Mouse (Mus musculus) CH12.LX (cell line): ENCODE data around the gene Axdnd1. TPM values are rescaled to one million over a fixed set of nuclear protein-coding genes. Genes with fewer than 3 reads are reported as not detected.

ENCODE experiments used
- DNase-seq: peaks from one replicate; pipeline ENCODE4 v3.0.0-alpha.2; 2013; ENCODE audit errors: extremely low read depth
- H3K27ac ChIP-seq: 2 replicates; pipeline ENCODE4 v1.5.1; 2012; ENCODE audit warnings: low read depth, mild to moderate bottlenecking, control low read depth, moderate library complexity; ENCODE audit not compliant: insufficient read depth
- H3K27me3 ChIP-seq: replicated peaks from 2 replicates; pipeline ENCODE3; 2012; ENCODE audit warnings: inconsistent platforms
- H3K36me3 ChIP-seq, 2 experiments: replicated peaks in 1 of 2; 2 replicates each; pipeline versions ENCODE3 to v1.6.1; 2012; ENCODE audit warnings: inconsistent platforms in 1 of 2, low read length in 1 of 2, mild to moderate bottlenecking in 1 of 2, mixed read lengths in 1 of 2, moderate library complexity in 1 of 2; ENCODE audit not compliant: control insufficient read depth in 1 of 2, insufficient read depth in 1 of 2
- H3K4me1 ChIP-seq, 2 experiments: 2 replicates each; pipeline ENCODE4 v1.6.1; 2012; ENCODE audit warnings: inconsistent platforms in 1 of 2, moderate library complexity in 1 of 2; ENCODE audit not compliant: insufficient read depth in 2 of 2, control insufficient read depth in 1 of 2
- H3K4me2 ChIP-seq: 2 replicates; pipeline ENCODE4 v1.6.1; 2012; ENCODE audit warnings: low read depth, mild to moderate bottlenecking, control low read depth; ENCODE audit not compliant: poor library complexity, insufficient read depth, severe bottlenecking
- H3K4me3 ChIP-seq, 3 experiments: fragments of 150-350 bp in 1 of 3; sonication (generic) in 1 of 3; replicated peaks in 1 of 3; 2 replicates each; pipeline versions ENCODE3 to v1.5.1; 2011 to 2012; ENCODE audit warnings: low read depth in 2 of 3, low read length in 2 of 3, mild to moderate bottlenecking in 2 of 3, moderate library complexity in 2 of 3, control low read depth in 1 of 3, improper control_type of control experiment in 1 of 3, inconsistent platforms in 1 of 3, mixed read lengths in 1 of 3; ENCODE audit not compliant: poor library complexity in 1 of 3
- H3K79me2 ChIP-seq: replicated peaks from 2 replicates; pipeline ENCODE4 v1.6.1; 2012; ENCODE audit warnings: mild to moderate bottlenecking, moderate library complexity; ENCODE audit not compliant: control insufficient read depth, poor library complexity, insufficient read depth, severe bottlenecking; ENCODE audit errors: extremely low read depth
- H3K9ac ChIP-seq: 2 replicates; pipeline ENCODE4 v1.6.1; 2012; ENCODE audit warnings: low read depth, mild to moderate bottlenecking, control low read depth, moderate library complexity; ENCODE audit not compliant: insufficient read depth
- H3K9me3 ChIP-seq: replicated peaks from 2 replicates; pipeline ENCODE3; 2012; ENCODE audit warnings: low read length, inconsistent platforms, mixed read lengths
- CHD1 ChIP-seq: IDR thresholded peaks from 2 replicates; pipeline ENCODE4 v1.6.1; 2012; ENCODE audit warnings: low read depth, low read length, improper control_type of control experiment, inconsistent platforms
- CHD2 ChIP-seq: IDR thresholded peaks from 2 replicates; pipeline ENCODE4 v1.6.1; 2011; ENCODE audit warnings: low read length, improper control_type of control experiment
- E2F4 ChIP-seq: IDR thresholded peaks from 2 replicates; pipeline ENCODE4 v1.6.1; 2011; ENCODE audit warnings: low read depth, low read length, improper control_type of control experiment; ENCODE audit not compliant: insufficient replicate concordance
- ETS1 ChIP-seq: conservative IDR thresholded peaks from 2 replicates; pipeline ENCODE4 v1.6.1; 2012; ENCODE audit warnings: low read depth, mild to moderate bottlenecking, inconsistent platforms, low read length, improper control_type of control experiment, moderate library complexity
- GABPA ChIP-seq: IDR thresholded peaks from 2 replicates; pipeline ENCODE4 v1.6.1; 2012; ENCODE audit warnings: low read depth, low read length, improper control_type of control experiment, inconsistent platforms; ENCODE audit not compliant: insufficient replicate concordance
- HCFC1 ChIP-seq: IDR thresholded peaks from 2 replicates; pipeline ENCODE4 v1.6.1; 2012; ENCODE audit warnings: low read depth, mild to moderate bottlenecking, inconsistent platforms, low read length, improper control_type of control experiment
- KAT2A ChIP-seq: IDR thresholded peaks from 2 replicates; pipeline ENCODE4 v1.6.1; 2012; ENCODE audit warnings: low read length, improper control_type of control experiment, inconsistent platforms; ENCODE audit not compliant: insufficient replicate concordance
- MAX ChIP-seq: IDR thresholded peaks from 2 replicates; pipeline ENCODE4 v1.6.1; 2011; ENCODE audit warnings: low read length, improper control_type of control experiment
- MAZ ChIP-seq: IDR thresholded peaks from 2 replicates; pipeline ENCODE4 v1.6.1; 2012; ENCODE audit warnings: low read depth, mild to moderate bottlenecking, inconsistent platforms, low read length, improper control_type of control experiment, moderate library complexity
- MYC ChIP-seq: IDR thresholded peaks from 2 replicates; pipeline ENCODE4 v1.6.1; 2011; ENCODE audit warnings: low read depth, mild to moderate bottlenecking, improper control_type of control experiment, low read length
- NRF1 ChIP-seq: IDR thresholded peaks from 2 replicates; pipeline ENCODE4 v1.6.1; 2014; ENCODE audit warnings: low read depth, mild to moderate bottlenecking, inconsistent platforms, low read length, improper control_type of control experiment, moderate library complexity
- PAX5 ChIP-seq: IDR thresholded peaks from 2 replicates; pipeline ENCODE4 v1.6.1; 2012; ENCODE audit warnings: low read length, inconsistent platforms, mixed read lengths
- POLR2A ChIP-seq: IDR thresholded peaks from 2 replicates; pipeline ENCODE4 v1.6.1; 2011; ENCODE audit warnings: low read depth, mild to moderate bottlenecking, improper control_type of control experiment, low read length
- RAD21 ChIP-seq: IDR thresholded peaks from 2 replicates; pipeline ENCODE4 v1.6.1; 2011; ENCODE audit warnings: low read depth, mild to moderate bottlenecking, low read length, improper control_type of control experiment, moderate library complexity
- RCOR1 ChIP-seq: conservative IDR thresholded peaks from 2 replicates; pipeline ENCODE4 v1.6.1; 2012; ENCODE audit warnings: low read depth, mild to moderate bottlenecking, inconsistent platforms, low read length, improper control_type of control experiment
- SMC3 ChIP-seq: IDR thresholded peaks from 2 replicates; pipeline ENCODE4 v1.6.1; 2011; ENCODE audit warnings: low read depth, low read length, improper control_type of control experiment
- TBP ChIP-seq: conservative IDR thresholded peaks from 2 replicates; pipeline ENCODE4 v1.6.1; 2011; ENCODE audit warnings: low read depth, low read length, improper control_type of control experiment
- UBTF ChIP-seq: IDR thresholded peaks from 2 replicates; pipeline ENCODE4 v1.6.1; 2012; ENCODE audit warnings: low read depth, mild to moderate bottlenecking, inconsistent platforms, low read length, improper control_type of control experiment, moderate library complexity
- USF1 ChIP-seq: IDR thresholded peaks from 2 replicates; pipeline ENCODE4 v1.6.1; 2014; ENCODE audit warnings: low read depth, mild to moderate bottlenecking, inconsistent platforms, low read length, improper control_type of control experiment
- ZC3H11A ChIP-seq: IDR thresholded peaks from 2 replicates; pipeline ENCODE4 v1.6.1; 2012; ENCODE audit warnings: low read depth, mild to moderate bottlenecking, inconsistent platforms, low read length, improper control_type of control experiment
- ZMIZ1 ChIP-seq: IDR thresholded peaks from 2 replicates; pipeline ENCODE4 v1.6.1; 2012; ENCODE audit warnings: low read depth, mild to moderate bottlenecking, inconsistent platforms, low read length, improper control_type of control experiment
- ZNF384 ChIP-seq: IDR thresholded peaks from 2 replicates; pipeline ENCODE4 v1.6.1; 2012; ENCODE audit warnings: low read depth, low read length, improper control_type of control experiment, inconsistent platforms
- dilution Hi-C: fragments of 300-500 bp; cut with MboI; formaldehyde crosslinking; loops from 2 replicates; pipeline ENCODE4 v1.14.3; 2020; ENCODE audit warnings: low sequenced_read_pairs; ENCODE audit not compliant: extremely low pct_unique_long_range_greater_than_20kb, extremely low pct_ligation_motif_present
- in situ Hi-C: fragments of 300-500 bp; cut with MboI; formaldehyde crosslinking; loops from 3 replicates; pipeline ENCODE4 v1.14.3; 2019; ENCODE audit warnings: low sequenced_read_pairs, low pct_ligation_motif_present, low pct_unique_long_range_greater_than_20kb, mixed read lengths
- polyA plus RNA-seq: library from polyadenylated mRNA; unstranded; fragments of >175 nt; gene quantifications from 2 replicates; pipeline ENCODE4 v1.2.1, GENCODE M21; 2012; ENCODE audit warnings: low read depth; ENCODE audit not compliant: insufficient read length
- total RNA-seq, 2 experiments: library from RNA; depleted of rRNA; stranded (reverse); fragments of 300-350 nt in 1 of 2; fragments of >200 nt in 1 of 2; gene quantifications; 2 replicates each; pipeline ENCODE4 v1.2.3; 2012 to 2014

The Axdnd1 gene
- total and polyA plus RNA-seq, 3 experiments = not detected

- peaks cover 5% of the 10 kb centered on the region in 2 experiments for H3K4me1 ChIP-seq
- H3K4me3 ChIP-seq = no peak overlapping the region
- H3K36me3 ChIP-seq = no peaks in the 10 kb centered on the region
- dilution Hi-C loops (no loop called here), in situ Hi-C loops (loop anchor here (25.0 kb wide), 1 partner anchor 213 kb away; no protein-coding TSS in a partner anchor)
- TF ChIP-seq NRF1 = no peak
- no peak for TF ChIP-seq ETS1
- no peak for TF ChIP-seq USF1
- TF ChIP-seq MAX = no peak
- TF ChIP-seq ZNF384 = no peak
- TF ChIP-seq CHD2 = no peak
- no peak for TF ChIP-seq ZC3H11A
- no peak for TF ChIP-seq GABPA
- no peak for TF ChIP-seq CHD1
- no peak for TF ChIP-seq POLR2A
- no peak for TF ChIP-seq RCOR1
- no peak for TF ChIP-seq MAZ
- TF ChIP-seq SMC3 = no peak
- no peak for TF ChIP-seq KAT2A
- no peak for TF ChIP-seq E2F4
- no peaks in the 10 kb centered on the region for H3K9me3 ChIP-seq
- no peaks in the 10 kb centered on the region for H3K27me3 ChIP-seq
- H3K4me2 ChIP-seq = no peak overlapping the region
- no peak overlapping the region for H3K27ac ChIP-seq
- no peaks in the 10 kb centered on the region for H3K79me2 ChIP-seq
- no peak for DNase-seq
- H3K9ac ChIP-seq = no peak overlapping the region
Observed at GRCm38 (mm10) chr1:156424054-156424453, 3.1 kb upstream of the Axdnd1 start.

DNA sequence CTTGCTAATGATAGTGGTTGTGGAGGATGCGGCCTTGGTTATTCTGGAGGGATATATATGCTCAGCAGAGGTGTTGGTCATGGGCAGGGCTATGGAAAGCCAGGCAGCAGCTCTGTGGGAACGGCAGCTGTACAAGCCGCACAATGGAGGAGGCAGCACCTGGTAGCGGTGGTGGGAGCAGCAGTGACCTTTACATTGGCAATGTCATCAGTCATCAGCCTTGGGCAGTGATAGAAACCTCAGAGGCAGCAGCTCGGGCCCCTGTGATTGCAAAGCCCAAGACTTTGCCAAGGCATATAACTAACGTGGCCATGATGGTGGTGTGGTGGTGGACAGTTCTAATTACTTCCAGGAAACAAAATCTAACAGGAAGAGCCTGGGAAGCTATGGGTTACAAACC is 2.5 kb upstream of the Axdnd1 start:
- Histone ChIP-seq H3K27me3 (no peaks in the 10 kb centered on the region), H3K27ac (no peak overlapping the region), H3K79me2 (no peaks in the 10 kb centered on the region), H3K9ac (no peak overlapping the region), H3K36me3 (no peaks in the 10 kb centered on the region), H3K9me3 (no peaks in the 10 kb centered on the region), H3K4me3 (no peak overlapping the region), H3K4me2 (no peak overlapping the region), H3K4me1 (peaks cover 5% of the 10 kb centered on the region in 2 experiments)
- in situ Hi-C loops = loop anchor here (25.0 kb wide), 1 partner anchor 214 kb away; no protein-coding TSS in a partner anchor
- dilution Hi-C loops = no loop called here
- TF ChIP-seq TBP (no peak), HCFC1 (no peak), PAX5 (no peak), POLR2A (no peak), ETS1 (no peak), KAT2A (no peak), ZMIZ1 (no peak), RAD21 (no peak), ZC3H11A (no peak), MAX (no peak), USF1 (no peak), UBTF (no peak), SMC3 (no peak), MYC (no peak)
- DNase-seq = no peak
